Mouse (Mus musculus) forebrain, embryonic 16.5 days (tissue): ENCODE data around the gene Phldb2. TPM values are rescaled to one million over a fixed set of nuclear protein-coding genes. Genes with fewer than 3 reads are reported as not detected.

ENCODE experiments used
- ATAC-seq: fragments of 200-750 bp; cut with Nextera tagmentation; 2 replicates; pipeline ENCODE4 v1.8.0; 2017; ENCODE audit warnings: mild to moderate bottlenecking, moderate library complexity
- H3K27ac ChIP-seq: fragments of 300-500 bp; sonication (generic); 2 replicates; pipeline ENCODE4 v1.5.1; 2014; ENCODE audit warnings: low read length, control low read depth
- H3K27me3 ChIP-seq: fragments of 300-500 bp; sonication (generic); replicated peaks from 2 replicates; pipeline ENCODE4 v1.6.1; 2014; ENCODE audit warnings: low read length; ENCODE audit not compliant: control insufficient read depth, insufficient read depth
- H3K36me3 ChIP-seq: fragments of 300-500 bp; sonication (generic); 2 replicates; pipeline ENCODE4 v1.6.1; 2014; ENCODE audit not compliant: control insufficient read depth, insufficient read depth
- H3K4me1 ChIP-seq: fragments of 300-500 bp; sonication (generic); replicated peaks from 2 replicates; pipeline ENCODE4 v1.6.1; 2014; ENCODE audit warnings: low read length; ENCODE audit not compliant: control insufficient read depth, insufficient read depth
- H3K4me2 ChIP-seq: fragments of 300-500 bp; sonication (generic); 2 replicates; pipeline ENCODE4 v1.6.1; 2014; ENCODE audit warnings: mild to moderate bottlenecking, low read length, control low read depth
- H3K4me3 ChIP-seq: fragments of 300-500 bp; sonication (generic); replicated peaks from 2 replicates; pipeline ENCODE4 v1.5.1; 2014; ENCODE audit warnings: mild to moderate bottlenecking, low read length, control low read depth
- H3K9ac ChIP-seq: fragments of 300-500 bp; sonication (generic); replicated peaks from 2 replicates; pipeline ENCODE4 v1.6.1; 2014; ENCODE audit warnings: low read depth, low read length, control low read depth
- H3K9me3 ChIP-seq: fragments of 300-500 bp; sonication (generic); 2 replicates; pipeline ENCODE4 v1.6.1; 2016; ENCODE audit warnings: low read length; ENCODE audit not compliant: control insufficient read depth
- WGBS: fragments of 180-500 bp; shearing (Covaris S2); extraction: QIAGEN DNeasy Blood & Tissue Kit; methylation state at CpG from one replicate; pipeline ENCODE4 v1.1.7; 2014; 5-methylcytosine and 5-hydroxymethylcytosine counted together
- polyA plus RNA-seq: library from polyadenylated mRNA; unstranded; fragments of >200 nt; fragmentation: Nextera tagmentation; extraction: Ambion mirVana; gene quantifications from 2 replicates; pipeline ENCODE4 v1.2.1, GENCODE M21; 2015

The Phldb2 gene
- polyA plus RNA-seq, 1 experiment from 2014 or later: 7.1 TPM

DNA sequence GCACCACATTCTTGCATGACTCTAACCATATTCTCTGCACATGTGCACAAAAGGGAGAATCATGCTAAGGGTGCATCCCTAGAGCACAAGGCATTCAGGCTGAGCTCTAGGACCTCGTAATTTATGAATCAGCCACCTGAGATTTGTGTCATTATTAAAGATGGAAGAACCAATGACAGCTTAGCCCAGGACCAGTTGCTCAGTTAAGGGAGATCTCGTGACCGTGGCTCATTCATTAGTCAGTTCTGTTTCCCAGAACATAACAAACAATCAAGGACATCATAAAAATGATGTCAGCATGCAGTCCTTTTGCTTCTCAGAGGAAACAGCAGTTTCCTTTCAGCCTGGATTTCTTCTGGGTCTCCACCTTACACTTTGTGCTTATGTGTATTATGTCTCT lies 7.6 kb upstream of the Phldb2 start:
- Histone ChIP-seq H3K9me3 (no peaks in the 10 kb centered on the region), H3K27ac (no peak overlapping the region), H3K4me3 (no peak overlapping the region), H3K36me3 (peaks cover 5% of the 10 kb centered on the region), H3K9ac (no peak overlapping the region), H3K4me1 (no peaks in the 10 kb centered on the region), H3K27me3 (no peaks in the 10 kb centered on the region), H3K4me2 (no peak overlapping the region)
- WGBS: 80% methylated on average over 3 of the region's 3 CpGs
- ATAC-seq: no peak

DNA sequence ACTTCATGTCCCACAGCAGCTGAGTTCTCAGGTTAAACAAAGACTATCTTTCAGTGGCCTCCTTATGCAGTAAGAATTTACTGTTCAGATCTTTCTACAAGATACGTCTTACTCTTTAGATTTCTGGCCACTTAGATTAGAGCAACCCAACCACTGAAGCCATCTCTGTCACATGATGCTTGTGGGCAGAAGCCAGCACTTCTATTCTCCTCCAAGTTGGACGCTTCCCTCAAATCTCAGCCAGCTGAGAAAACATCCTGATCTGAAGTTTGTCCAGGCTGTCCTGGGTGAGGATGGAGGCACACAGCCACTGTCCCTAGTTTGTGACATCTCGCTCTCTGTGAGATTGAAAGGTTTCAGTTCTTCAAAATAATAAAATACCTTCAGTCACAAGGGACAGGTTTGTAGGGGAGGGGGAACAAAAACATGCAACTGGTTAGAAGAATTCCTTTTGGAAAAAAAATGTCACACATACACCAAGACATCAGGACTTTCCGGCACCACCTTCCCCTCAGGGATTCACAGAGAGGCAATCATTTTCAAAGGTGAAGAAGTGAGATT lies 3.1 kb upstream of the Phldb2 start:
- no peak overlapping the region for H3K9ac ChIP-seq
- no peaks in the 10 kb centered on the region for H3K9me3 ChIP-seq
- no peak overlapping the region for H3K4me3 ChIP-seq
- WGBS: 80% methylated on average over 4 of the region's 4 CpGs
- H3K36me3 ChIP-seq: no peaks in the 10 kb centered on the region; the same call in 1 of the 2 replicates
- H3K27ac ChIP-seq: no peak overlapping the region
- no peak overlapping the region for H3K4me2 ChIP-seq
- H3K4me1 ChIP-seq: no peaks in the 10 kb centered on the region
- no peaks in the 10 kb centered on the region for H3K27me3 ChIP-seq
- no peak for ATAC-seq

DNA sequence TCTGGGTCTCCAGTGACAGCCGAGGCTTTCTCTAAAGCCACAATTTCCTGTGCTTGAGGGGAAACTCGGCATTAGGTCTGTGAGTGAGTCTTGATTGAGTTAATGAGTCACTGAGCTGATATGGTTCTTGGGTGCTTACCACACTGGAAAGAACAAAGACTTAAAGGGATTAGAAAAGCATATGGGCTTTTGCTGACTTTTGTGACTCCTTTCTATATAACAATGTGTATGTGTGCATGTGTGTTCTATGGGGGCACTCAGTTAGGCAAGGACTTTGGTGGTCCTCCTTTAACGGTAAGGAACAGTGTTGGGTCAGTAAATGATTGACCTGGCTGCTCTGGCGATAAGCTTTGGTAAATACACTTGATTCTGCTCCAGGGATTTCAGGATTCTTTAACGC lies 897 bp downstream of the Phldb2 start:
- no peak overlapping the region for H3K4me3 ChIP-seq
- ATAC-seq: no peak
- no peaks in the 10 kb centered on the region for H3K4me1 ChIP-seq
- WGBS: 68% methylated on average over 5 of the region's 5 CpGs
- H3K36me3 ChIP-seq: no peaks in the 10 kb centered on the region
- no peak overlapping the region for H3K9ac ChIP-seq
- no peaks in the 10 kb centered on the region for H3K9me3 ChIP-seq
- H3K27ac ChIP-seq: no peak overlapping the region
- H3K4me2 ChIP-seq: no peak overlapping the region
- no peaks in the 10 kb centered on the region for H3K27me3 ChIP-seq

DNA sequence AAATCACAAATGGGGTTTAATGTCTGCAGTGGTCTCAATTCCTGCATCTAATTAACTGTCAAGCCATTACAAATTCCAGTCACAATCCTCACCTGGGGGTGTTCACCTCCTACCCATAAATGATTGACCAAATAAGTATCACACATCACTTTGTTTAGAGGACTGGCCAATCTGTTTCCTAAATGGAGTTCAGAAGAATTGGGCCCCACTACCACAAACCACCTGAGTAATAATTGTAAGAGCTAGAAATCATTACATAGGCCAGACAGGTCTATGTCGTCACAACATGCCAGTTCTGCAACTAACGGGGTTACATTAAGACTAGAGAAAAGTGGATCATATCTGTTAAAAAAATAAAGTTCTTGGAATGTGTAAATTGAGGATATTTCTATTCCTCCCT lies 1.4 kb downstream of the Phldb2 start:
- H3K9me3 ChIP-seq: no peaks in the 10 kb centered on the region
- H3K27me3 ChIP-seq: no peaks in the 10 kb centered on the region
- 86% methylated on average over 2 of the region's 2 CpGs for WGBS
- no peak overlapping the region for H3K9ac ChIP-seq
- no peaks in the 10 kb centered on the region for H3K4me1 ChIP-seq
- ATAC-seq: no peak
- H3K27ac ChIP-seq: no peak overlapping the region
- H3K4me2 ChIP-seq: no peak overlapping the region
- no peak overlapping the region for H3K4me3 ChIP-seq
- no peaks in the 10 kb centered on the region for H3K36me3 ChIP-seq

DNA sequence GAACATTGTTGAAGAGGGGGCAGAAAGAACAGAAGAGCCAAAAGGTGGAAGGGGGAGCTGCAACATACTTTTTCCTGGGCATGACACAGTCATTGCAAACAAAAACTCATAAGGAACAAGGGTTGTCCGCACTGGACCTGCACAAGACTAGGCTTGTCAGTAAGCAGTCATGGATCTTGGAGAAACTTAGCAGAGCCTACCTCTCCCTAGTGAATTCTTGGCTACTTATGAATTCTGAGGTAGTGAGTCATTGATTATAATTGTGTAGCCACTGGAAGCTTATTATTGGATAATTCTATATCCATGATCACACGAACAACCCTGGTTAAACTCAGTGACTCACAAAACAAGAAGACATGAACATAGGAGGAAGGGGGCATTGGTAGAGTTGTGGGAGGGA lies 7.1 kb downstream of the Phldb2 start:
- no peak for ATAC-seq

DNA sequence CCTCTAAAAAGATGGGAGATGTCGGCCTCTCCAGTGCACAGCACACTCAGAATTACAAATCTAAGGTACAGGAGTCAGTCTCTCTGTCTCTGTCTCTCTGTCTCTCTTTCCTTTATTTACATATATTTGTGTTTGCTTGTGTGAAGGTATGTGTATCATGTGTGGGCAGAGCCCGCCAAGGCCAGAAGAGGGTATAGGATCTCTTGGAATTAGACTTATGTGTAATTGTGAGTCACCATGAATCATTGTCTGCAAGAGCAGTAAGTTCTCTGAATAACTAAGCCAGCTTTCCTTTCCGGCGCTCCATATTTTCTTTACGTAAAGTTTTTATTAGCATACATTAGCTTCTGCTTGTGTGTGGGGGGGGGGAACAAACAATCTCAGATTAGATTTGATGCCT lies 7.7 kb downstream of the Phldb2 start:
- Histone ChIP-seq H3K9ac (no peak overlapping the region), H3K4me1 (no peaks in the 10 kb centered on the region), H3K4me3 (no peak overlapping the region), H3K27me3 (no peaks in the 10 kb centered on the region), H3K36me3 (no peaks in the 10 kb centered on the region), H3K4me2 (no peak overlapping the region), H3K9me3 (no peaks in the 10 kb centered on the region), H3K27ac (no peak overlapping the region)
- 90% methylated on average over 5 of the region's 5 CpGs for WGBS
- ATAC-seq: no peak

More for the DNA sequence above, 7.1 kb downstream of the Phldb2 start:
- 94% methylated on average over 2 of the region's 2 CpGs for WGBS
- H3K4me2 ChIP-seq: no peak overlapping the region
- H3K4me3 ChIP-seq: no peak overlapping the region
- H3K27ac ChIP-seq: no peak overlapping the region
- no peaks in the 10 kb centered on the region for H3K9me3 ChIP-seq
- no peaks in the 10 kb centered on the region for H3K27me3 ChIP-seq
- H3K9ac ChIP-seq: no peak overlapping the region
- H3K36me3 ChIP-seq: no peaks in the 10 kb centered on the region
- H3K4me1 ChIP-seq: no peaks in the 10 kb centered on the region

DNA sequence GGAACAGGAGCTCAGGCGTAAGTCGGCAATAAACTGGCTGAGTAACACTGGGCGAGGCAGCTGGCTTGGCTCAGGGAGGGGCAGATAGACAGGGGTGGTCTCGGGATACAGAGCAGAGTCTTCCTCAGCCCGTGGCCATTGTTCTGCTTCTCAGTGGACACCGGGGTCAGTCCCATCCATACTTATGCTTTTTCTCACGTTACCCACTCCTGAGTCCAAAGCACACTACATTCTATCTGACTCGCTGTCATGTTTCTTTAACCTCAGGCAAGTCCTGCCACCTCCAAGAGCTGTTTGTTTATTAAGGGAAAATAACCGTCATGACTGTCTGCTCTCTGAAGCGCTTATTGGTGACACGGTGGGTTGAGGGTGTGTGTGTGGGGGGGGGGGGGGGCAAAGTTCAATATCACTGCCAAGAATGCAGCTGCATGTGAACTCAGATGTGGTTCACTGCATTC lies 8.2 kb downstream of the Phldb2 start:
- Histone ChIP-seq H3K27me3 (no peaks in the 10 kb centered on the region), H3K36me3 (no peaks in the 10 kb centered on the region), H3K27ac (no peak overlapping the region), H3K4me3 (no peak overlapping the region), H3K9ac (no peak overlapping the region), H3K4me2 (no peak overlapping the region), H3K9me3 (no peaks in the 10 kb centered on the region), H3K4me1 (no peaks in the 10 kb centered on the region)
- no peak for ATAC-seq
- WGBS: 66% methylated on average over 11 of the region's 11 CpGs

DNA sequence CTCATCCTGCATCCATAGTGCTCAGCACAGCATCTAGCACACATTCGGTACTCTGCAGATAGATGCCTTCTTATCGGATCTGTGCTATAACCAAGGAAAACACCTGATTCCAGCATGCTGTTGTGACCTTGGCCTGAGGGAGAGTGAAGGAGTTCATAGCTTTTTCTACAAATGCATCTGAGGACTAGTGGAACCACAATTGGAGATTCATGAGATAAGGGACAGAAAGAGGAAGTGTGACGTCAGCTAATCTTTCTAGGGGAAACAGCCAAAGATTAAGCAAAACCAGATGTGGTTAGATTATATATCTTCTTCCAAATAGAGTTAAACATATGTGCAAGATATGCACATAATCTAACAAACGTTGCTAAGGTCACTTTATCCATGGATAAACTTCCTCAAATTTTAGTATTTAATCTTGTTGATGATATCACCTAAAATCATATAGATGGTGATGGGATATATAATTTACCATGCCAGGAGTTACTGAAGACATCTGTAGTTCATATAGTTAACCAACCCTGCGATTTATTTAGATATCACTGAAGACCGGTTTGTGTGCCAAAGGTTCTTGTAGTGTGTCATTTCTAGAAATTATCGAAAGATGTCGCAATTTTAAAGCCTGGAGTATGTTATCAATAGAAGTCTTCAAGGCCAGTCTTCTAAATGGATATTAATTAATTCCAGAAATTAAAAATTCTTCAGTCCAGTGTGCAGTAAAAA lies 11.1 kb downstream of the Phldb2 start:
- Histone ChIP-seq H3K4me1 (no peaks in the 10 kb centered on the region), H3K4me2 (no peak overlapping the region), H3K9me3 (no peaks in the 10 kb centered on the region), H3K36me3 (no peaks in the 10 kb centered on the region), H3K27me3 (no peaks in the 10 kb centered on the region), H3K9ac (no peak overlapping the region), H3K4me3 (no peak overlapping the region), H3K27ac (no peak overlapping the region)
- WGBS: 90% methylated on average over 8 of the region's 8 CpGs
- ATAC-seq: no peak

DNA sequence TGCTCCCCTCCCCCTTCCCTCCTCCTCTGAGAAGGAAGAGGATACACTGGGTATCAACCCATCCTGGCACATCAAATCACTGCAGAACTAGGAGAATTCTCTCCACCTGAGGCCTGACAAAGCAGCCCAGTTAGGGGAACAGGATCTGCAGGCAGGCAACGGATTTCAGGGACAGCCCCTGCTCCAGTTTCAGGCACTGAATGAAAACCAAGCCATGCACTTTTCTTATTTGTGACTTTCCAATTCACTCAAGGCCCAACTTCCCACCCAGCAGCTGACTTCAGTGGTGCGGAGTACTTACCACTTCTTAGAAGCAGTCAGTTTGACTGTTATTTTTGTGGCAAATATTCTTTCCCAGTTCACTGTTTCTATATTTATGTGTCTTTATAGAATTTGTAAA lies 12.7 kb downstream of the Phldb2 start:
- Histone ChIP-seq H3K4me3 (no peak overlapping the region), H3K27ac (no peak overlapping the region), H3K9ac (no peak overlapping the region), H3K27me3 (no peaks in the 10 kb centered on the region), H3K36me3 (no peaks in the 10 kb centered on the region), H3K4me1 (peaks cover 6% of the 10 kb centered on the region; the same call in 1 of the 2 replicates), H3K4me2 (no peak overlapping the region), H3K9me3 (no peaks in the 10 kb centered on the region)
- 84% methylated on average over 2 of the region's 2 CpGs for WGBS
- no peak for ATAC-seq
